Mouse (Mus musculus) frontal cortex, postnatal 14 days (tissue): ENCODE data around the gene Fam161b.
A peak's percentile ranks its signal among the peaks of the same experiment; 100 is the strongest.
"Not testable (repeated sequence)": the region's sequence is repeated elsewhere in the genome, so short reads cannot be mapped to it uniquely, and the experiment has no call there.

ENCODE experiments used
- DNase-seq, 2 experiments: peaks; one replicate each; pipeline ENCODE4 v3.0.0; 2022; ENCODE audit warnings: low spot score in 2 of 2

The Fam161b gene

GRCm38 (mm10) chr12:84382369-84382768 is 20.7 kb upstream of the Fam161b start:
- no peak for DNase-seq

- DNase-seq, result no peak
Observed at GRCm38 (mm10) chr12:84373831-84374481, 12.3 kb upstream of the Fam161b start.

- DNase-seq, result no peak
Observed at GRCm38 (mm10) chr12:84371647-84372046, 10.0 kb upstream of the Fam161b start.

GRCm38 (mm10) chr12:84366971-84367370 is 5.3 kb upstream of the Fam161b start:
- no peak for DNase-seq

GRCm38 (mm10) chr12:84365137-84365536 is 3.5 kb upstream of the Fam161b start:
- no peak for DNase-seq

GRCm38 (mm10) chr12:84364291-84364690 is 2.7 kb upstream of the Fam161b start:
- DNase-seq, result no peak

GRCm38 (mm10) chr12:84362872-84363271 is 1.2 kb upstream of the Fam161b start:
- no peak for DNase-seq

- not testable (repeated sequence) for DNase-seq
Observed at GRCm38 (mm10) chr12:84358699-84359098, 2.9 kb downstream of the Fam161b start.

- DNase-seq, result no peak
Observed at GRCm38 (mm10) chr12:84347192-84347591, 14.4 kb downstream of the Fam161b start.

- no peak for DNase-seq
Observed at GRCm38 (mm10) chr12:84336963-84337625, 24.5 kb downstream of the Fam161b start.

- no peak for DNase-seq
Observed at GRCm38 (mm10) chr12:84327111-84327512, 34.5 kb downstream of the Fam161b start.

- DNase-seq, result peak; percentile 65 to 74
Observed at GRCm38 (mm10) chr12:84316721-84317621, 44.7 kb downstream of the Fam161b start, which contains the start of gene Zfp410. Zfp410 (plus strand) TSS chr12:84316852.

- DNase-seq, result no peak
Observed at GRCm38 (mm10) chr12:84316006-84316405, 45.6 kb downstream of the Fam161b start.

- no peak for DNase-seq
Observed at GRCm38 (mm10) chr12:84311306-84311705, 50.3 kb downstream of the Fam161b start.

GRCm38 (mm10) chr12:84304554-84304953 is 57.1 kb downstream of the Fam161b start:
- DNase-seq, result no peak

GRCm38 (mm10) chr12:84304101-84304500 is 57.5 kb downstream of the Fam161b start:
- DNase-seq, result no peak

GRCm38 (mm10) chr12:84299265-84299664 is 62.4 kb downstream of the Fam161b start:
- DNase-seq, result no peak

GRCm38 (mm10) chr12:84297851-84298250 is 63.8 kb downstream of the Fam161b start:
- DNase-seq, result no peak
